Mouse (Mus musculus): Measurements from ENCODE around the gene Cacna1i.

Cacna1i gene

DNA sequence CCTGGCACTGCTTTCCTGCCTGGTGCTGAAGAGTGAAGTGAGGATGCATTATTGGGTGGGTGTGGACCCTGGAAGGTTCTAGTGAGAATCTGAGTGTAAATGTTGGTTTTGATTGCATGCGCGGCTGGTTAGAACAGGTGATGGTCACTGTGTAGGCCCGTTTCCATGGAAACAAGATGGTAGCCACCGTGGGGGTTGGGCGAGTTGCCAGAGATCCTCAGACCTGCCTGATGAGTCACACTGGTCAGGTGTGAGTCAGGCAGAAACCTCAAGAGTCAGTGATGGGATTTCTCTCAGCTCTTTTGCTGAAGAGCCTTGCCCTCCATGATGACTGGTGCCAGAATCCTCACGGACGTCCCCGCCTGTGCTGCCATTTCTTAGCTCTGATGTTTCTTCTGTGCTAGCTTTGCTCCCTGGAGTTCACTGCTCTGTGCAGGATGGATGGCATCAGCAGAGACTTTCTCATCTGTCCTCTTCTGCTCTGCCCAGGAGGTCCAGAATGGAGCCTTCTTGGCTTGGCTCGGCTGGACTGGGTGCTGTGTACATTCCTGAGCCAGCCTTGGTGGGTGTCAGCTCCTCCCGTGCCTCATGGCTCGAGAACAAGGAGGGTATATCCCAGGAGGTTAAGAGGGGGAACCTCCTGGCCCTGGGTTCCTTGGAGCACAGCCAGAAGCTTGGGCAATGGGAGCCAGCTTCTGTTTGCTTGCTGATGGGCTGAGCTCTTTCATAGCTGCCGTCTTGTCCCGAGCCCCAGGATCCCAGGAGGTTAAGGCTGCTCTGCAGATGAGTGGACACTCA is 40.9 kb downstream of the Cacna1i start:
- DNase-seq (ENCODE audit: low read depth, low spot score): no peak

DNA sequence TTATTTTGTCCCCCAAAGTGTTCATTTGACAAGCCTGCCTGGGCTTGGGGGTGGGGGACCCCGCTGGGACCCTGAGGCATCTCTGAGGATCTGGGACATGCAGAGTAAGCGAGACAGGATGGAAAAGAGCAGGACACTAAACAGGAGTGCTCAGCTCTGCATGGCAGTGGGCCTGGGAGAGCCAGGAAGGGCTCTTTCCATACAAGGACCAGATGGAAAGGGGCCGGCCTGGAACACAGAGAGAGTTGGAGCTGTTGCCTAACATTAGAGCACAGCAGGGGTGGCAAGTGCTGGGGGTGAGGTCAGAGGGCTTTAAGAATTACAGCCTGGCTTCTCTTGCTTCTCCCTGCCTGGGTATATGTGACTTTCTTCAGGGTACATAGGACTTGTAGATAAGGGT is 43.2 kb downstream of the Cacna1i start:
- no peak for DNase-seq (ENCODE audit: low read depth, low spot score)

DNA sequence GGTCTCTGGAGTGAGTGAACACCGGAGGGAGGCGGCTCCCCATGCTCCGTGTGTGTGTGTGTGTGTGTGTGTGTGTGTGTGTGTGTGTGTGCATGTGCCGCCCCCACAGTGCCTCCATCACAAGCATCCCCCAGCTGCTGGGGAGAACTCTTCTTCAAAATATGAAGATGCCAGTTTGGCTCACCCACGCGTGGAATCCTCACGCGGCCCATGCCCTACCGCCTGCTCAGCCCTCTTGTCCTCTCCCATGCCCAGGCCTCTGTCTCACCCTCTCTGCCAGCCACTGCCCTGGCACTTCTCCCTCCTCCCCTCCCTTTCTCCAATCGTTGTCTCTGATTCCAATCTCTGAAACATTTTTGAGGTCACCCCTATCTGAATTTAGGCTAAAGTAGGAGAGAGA is 47.7 kb downstream of the Cacna1i start:
- no peak for DNase-seq (ENCODE audit: low read depth, low spot score)

- DNase-seq (ENCODE audit: low read depth, low spot score): no peak
Measured at GRCm38 (mm10) chr15:80335196-80335595, 48.2 kb downstream of the Cacna1i start.

DNA sequence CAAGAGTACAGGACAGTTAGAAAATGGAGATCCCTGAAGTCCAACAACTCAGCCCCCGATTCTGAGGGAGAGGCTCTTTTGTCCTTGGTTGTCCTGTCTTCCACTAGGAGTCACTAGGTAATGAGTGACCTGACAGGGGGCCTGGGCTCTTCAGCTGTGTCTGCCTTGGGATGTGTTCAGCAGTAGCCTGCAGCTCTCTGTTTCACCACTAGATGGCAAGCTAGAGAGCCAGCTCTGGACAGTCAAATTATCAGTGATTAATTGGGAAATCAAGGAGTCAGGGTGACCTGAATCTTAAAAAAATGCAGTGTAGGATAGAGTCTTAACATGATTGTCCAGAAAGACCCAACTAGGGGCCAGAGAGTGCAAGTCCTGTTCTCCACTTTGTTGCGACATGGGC is 53.3 kb downstream of the Cacna1i start:
- peak; percentile 46 for DNase-seq (ENCODE audit: low read depth, low spot score)

DNA sequence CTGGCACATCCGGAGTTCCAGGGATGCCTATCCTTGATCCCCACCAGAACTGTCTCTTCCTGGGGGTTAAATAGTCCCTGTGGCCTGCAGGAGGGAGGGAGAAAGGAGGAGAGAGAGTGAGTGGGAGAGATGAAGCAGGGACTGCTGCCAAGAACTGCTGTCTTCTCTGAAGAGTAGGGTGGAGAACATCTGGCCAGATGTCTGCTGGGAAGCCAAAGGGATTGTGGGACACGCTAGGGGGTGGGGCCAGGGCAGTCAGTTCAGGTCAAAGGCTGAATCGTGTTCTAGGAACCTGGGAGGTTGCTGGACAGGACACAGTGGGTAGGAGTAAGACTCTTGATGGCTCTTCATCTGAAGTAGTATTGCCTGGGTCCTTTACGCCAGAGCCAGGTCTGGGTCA is 55.4 kb downstream of the Cacna1i start:
- DNase-seq (ENCODE audit: low read depth, low spot score): no peak

DNA sequence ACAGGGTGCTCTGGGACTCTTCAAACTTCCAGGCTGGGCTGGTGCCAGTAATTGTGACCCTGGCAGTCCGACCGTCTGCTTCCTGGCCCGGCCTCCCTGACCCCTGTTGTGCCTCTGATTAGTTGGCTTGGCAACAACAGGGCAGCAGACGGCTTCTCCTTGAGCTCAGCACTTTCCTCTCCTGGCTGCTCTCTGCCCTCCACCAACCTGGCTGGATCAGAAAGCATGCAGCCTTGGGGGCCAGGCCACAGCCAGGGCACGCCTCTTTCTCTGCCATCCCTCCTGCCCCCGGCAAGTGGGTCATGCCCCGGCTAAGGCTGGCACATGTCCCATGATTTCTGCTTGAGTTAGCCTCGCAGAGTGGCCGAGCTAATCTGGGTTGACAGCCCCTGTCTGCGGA is 56.0 kb downstream of the Cacna1i start:
- no peak for DNase-seq (ENCODE audit: low read depth, low spot score)

- DNase-seq (ENCODE audit: low read depth, low spot score): no peak
Measured at GRCm38 (mm10) chr15:80343731-80344130, 56.7 kb downstream of the Cacna1i start.

GRCm38 (mm10) chr15:80346510-80346909 is 59.5 kb downstream of the Cacna1i start:
- no peak for DNase-seq (ENCODE audit: low read depth, low spot score)

DNA sequence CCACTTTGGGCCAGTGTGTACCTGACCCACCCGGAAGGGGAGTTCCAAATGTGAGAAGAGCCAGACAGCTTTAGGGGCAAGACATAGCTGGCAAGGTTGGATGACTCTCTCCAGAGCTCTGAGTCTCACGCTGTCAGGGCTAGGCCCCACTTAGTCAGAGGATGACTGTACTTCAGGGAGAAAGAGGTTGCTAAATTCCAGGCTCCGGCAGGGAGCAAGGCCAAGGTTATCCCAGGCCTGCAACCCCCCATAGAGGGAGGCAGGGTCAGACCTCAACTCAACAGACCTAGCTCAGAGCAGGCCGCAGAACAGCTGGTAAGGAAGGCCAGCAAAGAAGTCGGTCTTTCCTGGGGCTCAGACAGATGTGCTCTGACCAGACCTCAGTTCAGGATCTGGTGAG is 63.4 kb downstream of the Cacna1i start:
- DNase-seq (ENCODE audit: low read depth, low spot score): no peak

DNA sequence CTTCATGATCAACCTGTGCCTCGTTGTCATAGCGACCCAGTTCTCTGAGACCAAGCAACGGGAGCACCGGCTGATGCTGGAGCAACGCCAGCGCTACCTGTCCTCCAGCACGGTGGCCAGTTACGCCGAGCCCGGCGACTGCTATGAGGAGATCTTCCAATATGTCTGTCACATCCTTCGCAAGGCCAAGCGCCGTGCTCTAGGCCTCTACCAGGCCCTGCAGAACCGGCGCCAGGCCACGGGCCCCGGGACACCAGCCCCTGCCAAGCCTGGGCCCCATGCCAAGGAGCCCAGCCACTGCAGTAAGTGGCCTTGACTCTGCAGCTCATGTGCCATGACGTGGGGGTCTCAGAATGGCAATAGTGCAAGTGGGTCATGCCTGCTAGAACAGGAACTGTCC is 71.8 kb downstream of the Cacna1i start:
- no peak for DNase-seq (ENCODE audit: low read depth, low spot score)

DNA sequence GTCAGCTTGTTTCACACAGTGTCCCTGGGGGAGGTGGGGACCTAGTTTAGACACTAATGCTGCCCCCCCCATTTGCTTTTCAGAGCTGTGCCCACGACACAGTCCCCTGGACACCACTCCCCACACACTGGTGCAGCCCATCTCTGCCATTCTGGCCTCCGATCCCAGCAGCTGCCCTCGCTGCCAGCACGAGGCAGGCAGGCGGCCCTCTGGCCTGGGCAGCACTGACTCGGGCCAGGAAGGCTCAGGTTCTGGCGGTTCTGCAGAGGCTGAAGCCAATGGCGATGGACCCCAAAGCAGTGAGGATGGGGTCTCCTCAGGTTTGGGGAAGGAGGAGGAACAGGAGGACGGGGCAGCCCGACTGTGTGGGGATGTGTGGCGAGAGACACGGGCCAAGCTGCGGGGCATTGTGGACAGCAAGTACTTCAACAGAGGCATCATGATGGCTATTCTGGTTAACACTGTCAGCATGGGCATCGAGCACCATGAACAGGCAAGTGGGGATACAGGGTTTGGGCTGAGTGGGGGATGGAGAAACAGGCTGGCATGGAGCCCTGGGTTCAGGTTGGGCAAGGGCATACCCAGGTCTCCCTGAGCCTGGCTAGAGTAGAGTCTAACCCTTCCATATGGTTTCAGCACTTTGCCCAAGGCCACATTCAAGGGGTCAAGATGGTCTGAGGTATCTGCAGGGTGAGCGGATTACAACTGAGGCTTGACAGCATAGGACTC is 74.9 kb downstream of the Cacna1i start:
- no peak for DNase-seq (ENCODE audit: low read depth, low spot score)

GRCm38 (mm10) chr15:80362509-80363172 is 75.6 kb downstream of the Cacna1i start:
- DNase-seq (ENCODE audit: low read depth, low spot score): no peak

GRCm38 (mm10) chr15:80363821-80364715 is 77.0 kb downstream of the Cacna1i start:
- no peak for DNase-seq (ENCODE audit: low read depth, low spot score)

- DNase-seq (ENCODE audit: low read depth, low spot score): no peak
Measured at GRCm38 (mm10) chr15:80366899-80367298, 79.9 kb downstream of the Cacna1i start.

DNA sequence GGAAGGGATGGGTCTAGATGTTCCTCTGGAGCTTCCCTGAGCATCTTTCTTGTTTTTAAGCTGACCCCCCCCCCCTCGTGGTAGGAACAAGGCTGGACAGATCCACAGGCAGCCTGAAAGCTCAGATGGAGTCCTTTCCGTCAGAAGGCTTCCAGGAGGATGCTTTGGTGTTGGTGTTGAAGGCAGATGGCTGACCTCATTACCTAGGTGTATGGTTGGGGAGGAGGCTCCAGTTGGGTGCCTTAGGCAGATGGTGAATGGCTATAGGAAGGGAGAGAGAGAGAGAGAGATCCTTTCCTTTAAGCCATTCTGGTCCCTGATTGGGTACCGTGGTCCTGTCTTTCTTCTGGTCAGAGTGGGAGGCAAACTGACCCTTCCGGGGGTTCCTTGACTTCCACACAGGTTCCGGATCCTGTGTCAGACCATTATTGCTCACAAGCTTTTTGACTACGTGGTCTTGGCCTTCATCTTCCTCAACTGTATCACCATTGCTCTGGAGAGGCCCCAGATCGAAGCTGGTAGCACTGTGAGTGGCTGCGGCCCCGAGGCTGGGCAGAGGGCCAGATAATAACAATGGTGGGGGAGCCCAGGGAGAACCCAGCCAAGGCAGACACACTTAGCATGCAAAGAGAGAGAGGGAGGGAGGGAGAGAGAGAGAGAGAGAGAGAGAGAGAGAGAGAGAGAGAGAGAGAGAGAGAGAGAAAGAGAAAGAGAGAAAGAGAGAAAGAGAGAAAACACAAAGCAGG is 86.4 kb downstream of the Cacna1i start:
- DNase-seq (ENCODE audit: low read depth, low spot score): no peak

DNA sequence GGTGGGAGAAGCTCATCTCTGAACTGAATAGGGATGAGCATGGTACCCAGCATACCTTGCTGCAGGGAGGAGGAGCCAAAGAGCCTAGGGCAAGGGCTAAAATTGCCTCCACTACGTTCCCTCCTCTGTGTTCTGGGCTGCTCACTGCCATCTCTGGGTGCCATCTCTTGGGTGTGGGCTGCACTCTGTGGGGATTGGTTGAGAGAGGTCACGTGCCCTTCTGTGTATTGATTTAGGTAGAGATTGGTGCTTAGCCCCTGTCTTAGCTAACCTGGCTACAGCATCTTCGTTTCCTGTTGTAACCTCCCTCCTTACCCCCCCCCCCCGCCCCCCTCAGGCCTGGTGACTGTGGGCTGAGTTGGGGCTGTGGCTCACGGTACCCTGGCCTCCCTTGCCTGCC is 87.8 kb downstream of the Cacna1i start:
- no peak for DNase-seq (ENCODE audit: low read depth, low spot score)

- DNase-seq (ENCODE audit: low read depth, low spot score): no peak
Measured at GRCm38 (mm10) chr15:80387185-80387584, 100.1 kb downstream of the Cacna1i start.

GRCm38 (mm10) chr15:80391791-80392190 is 104.8 kb downstream of the Cacna1i start:
- DNase-seq (ENCODE audit: low read depth, low spot score): peak; percentile 15

GRCm38 (mm10) chr15:80395035-80395434 is 108.0 kb downstream of the Cacna1i start:
- no peak for DNase-seq (ENCODE audit: low read depth, low spot score)

DNA sequence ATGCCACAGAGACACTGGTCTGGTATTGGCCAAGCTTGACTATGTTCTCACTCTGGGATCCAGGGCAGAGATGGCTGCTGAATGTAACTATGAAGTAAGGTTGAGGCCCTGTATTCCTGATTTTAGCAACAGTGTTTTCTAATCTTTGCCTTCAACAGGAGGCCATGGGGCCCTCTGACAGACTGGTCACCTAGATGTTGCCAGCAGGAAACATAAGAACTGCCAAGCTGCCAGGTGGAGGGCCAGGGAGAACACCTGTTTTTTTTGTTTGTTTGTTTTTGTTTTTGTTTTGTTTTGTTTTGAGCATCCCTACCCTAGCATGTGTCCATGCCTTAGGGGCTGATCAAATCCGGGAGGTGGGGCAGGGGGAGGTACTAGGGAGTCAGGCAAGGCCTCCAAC is 112.4 kb downstream of the Cacna1i start:
- no peak for DNase-seq (ENCODE audit: low read depth, low spot score)
